Mouse (Mus musculus): Measurements from ENCODE around the gene Uxs1. TPM values are rescaled to one million over a fixed set of nuclear protein-coding genes. Genes with fewer than 3 reads are reported as not detected.

The Uxs1 gene
- polyA plus RNA-seq, 1 experiment from 2014 or later, result 20.2 TPM

GRCm38 (mm10) chr1:43837236-43837635 is 9.6 kb upstream of the Uxs1 start:
- Histone ChIP-seq H3K27me3 (ENCODE audit: control insufficient read depth, insufficient read depth, low read length) (no peaks in the 10 kb centered on the region), H3K9me3 (replicated peaks; ENCODE audit: control insufficient read depth, low read length) (no peaks in the 10 kb centered on the region), H3K4me2 (ENCODE audit: low read depth, low read length) (no peak overlapping the region), H3K36me3 (ENCODE audit: control insufficient read depth, insufficient read depth, low read length) (no peaks in the 10 kb centered on the region), H3K4me3 (replicated peaks; ENCODE audit: low read length) (no peak overlapping the region), H3K27ac (ENCODE audit: low read length) (no peak overlapping the region), H3K4me1 (ENCODE audit: control insufficient read depth, insufficient read depth, low read length) (no peaks in the 10 kb centered on the region), H3K9ac (ENCODE audit: low read length) (no peak overlapping the region)
- WGBS, result 95% methylated on average over 1 of the region's 1 CpGs
- ATAC-seq (ENCODE audit: insufficient read depth, low FRiP score), result no peak

DNA sequence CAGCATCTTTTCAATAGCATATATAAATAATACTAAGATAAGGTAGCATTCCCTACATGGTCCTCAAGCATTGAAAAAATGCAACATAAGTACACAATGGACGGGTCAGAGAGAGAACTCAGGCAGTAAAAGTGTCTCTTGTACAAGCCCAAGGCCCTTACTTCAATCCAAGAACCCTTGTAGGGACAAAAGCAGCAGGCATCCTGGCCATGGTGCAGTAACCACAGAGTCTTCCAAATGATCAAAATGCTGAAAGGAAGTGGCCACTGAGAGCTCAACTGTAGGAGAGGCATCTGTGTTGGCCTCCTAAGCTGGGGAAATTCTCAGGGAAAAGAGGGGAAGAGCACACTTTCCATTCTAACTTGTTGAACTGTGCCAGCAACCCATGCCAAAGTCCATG is 2.5 kb upstream of the Uxs1 start:
- WGBS, result 53% methylated on average over 1 of the region's 1 CpGs
- Histone ChIP-seq H3K9ac (ENCODE audit: low read length) (no peak overlapping the region), H3K27ac (ENCODE audit: low read length) (no peak overlapping the region), H3K4me2 (ENCODE audit: low read depth, low read length) (no peak overlapping the region), H3K36me3 (ENCODE audit: control insufficient read depth, insufficient read depth, low read length) (no peaks in the 10 kb centered on the region), H3K4me3 (replicated peaks; ENCODE audit: low read length) (no peak overlapping the region), H3K27me3 (ENCODE audit: control insufficient read depth, insufficient read depth, low read length) (no peaks in the 10 kb centered on the region), H3K4me1 (ENCODE audit: control insufficient read depth, insufficient read depth, low read length) (peaks cover 9% of the 10 kb centered on the region), H3K9me3 (replicated peaks; ENCODE audit: control insufficient read depth, low read length) (no peaks in the 10 kb centered on the region)
- no peak for ATAC-seq (ENCODE audit: insufficient read depth, low FRiP score)

- H3K27me3 ChIP-seq (ENCODE audit: control insufficient read depth, insufficient read depth, low read length), result no peaks in the 10 kb centered on the region
- H3K4me3 ChIP-seq (replicated peaks; ENCODE audit: low read length), result peak overlapping the region; percentile 93
- peak; percentile 70 for ATAC-seq (ENCODE audit: insufficient read depth, low FRiP score)
- under 1% methylated on average over 68 of the region's 68 CpGs for WGBS
- H3K9me3 ChIP-seq (replicated peaks; ENCODE audit: control insufficient read depth, low read length), result no peaks in the 10 kb centered on the region
- peak overlapping the region; percentile 86 for H3K9ac ChIP-seq (ENCODE audit: low read length)
- peaks cover 9% of the 10 kb centered on the region for H3K4me1 ChIP-seq (ENCODE audit: control insufficient read depth, insufficient read depth, low read length)
- H3K36me3 ChIP-seq (ENCODE audit: control insufficient read depth, insufficient read depth, low read length), result no peaks in the 10 kb centered on the region
- peak overlapping the region; percentile 97 for H3K4me2 ChIP-seq (ENCODE audit: low read depth, low read length)
- H3K27ac ChIP-seq (ENCODE audit: low read length), result peak overlapping the region; percentile 82
These were observed 418 bp downstream of the Uxs1 start for GRCm38 (mm10) chr1:43827002-43827762.

DNA sequence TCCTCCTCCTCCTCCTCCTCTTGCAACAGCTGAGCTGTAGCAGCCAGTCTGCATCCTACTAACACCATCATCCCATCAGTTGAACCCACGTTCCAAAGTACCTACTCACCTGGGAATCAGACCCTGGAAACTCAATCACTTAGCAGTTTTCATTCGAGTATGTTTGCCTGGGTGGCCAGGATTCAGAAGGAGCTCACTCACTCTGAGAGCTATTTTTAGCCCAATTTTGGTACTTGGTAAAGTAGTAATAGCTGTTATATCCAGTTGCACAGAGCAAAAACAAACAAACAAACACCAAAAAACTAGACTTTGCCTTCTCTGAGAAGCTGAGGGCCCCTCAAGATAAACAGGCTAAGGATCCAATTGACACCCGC is 985 bp downstream of the Uxs1 start:
- Histone ChIP-seq H3K4me2 (ENCODE audit: low read depth, low read length) (peak overlapping the region; percentile 97), H3K36me3 (ENCODE audit: control insufficient read depth, insufficient read depth, low read length) (no peaks in the 10 kb centered on the region), H3K27ac (ENCODE audit: low read length) (peak overlapping the region; percentile 82; the same call in 1 of the 2 replicates), H3K9me3 (replicated peaks; ENCODE audit: control insufficient read depth, low read length) (no peaks in the 10 kb centered on the region), H3K27me3 (ENCODE audit: control insufficient read depth, insufficient read depth, low read length) (no peaks in the 10 kb centered on the region), H3K4me1 (ENCODE audit: control insufficient read depth, insufficient read depth, low read length) (peaks cover 9% of the 10 kb centered on the region), H3K4me3 (replicated peaks; ENCODE audit: low read length) (peak overlapping the region; percentile 93), H3K9ac (ENCODE audit: low read length) (peak overlapping the region; percentile 86)
- ATAC-seq (ENCODE audit: insufficient read depth, low FRiP score), result no peak
- WGBS, result 2% methylated on average over 3 of the region's 3 CpGs

GRCm38 (mm10) chr1:43823406-43823805 is 4.2 kb downstream of the Uxs1 start:
- Histone ChIP-seq H3K4me2 (ENCODE audit: low read depth, low read length) (no peak overlapping the region), H3K27ac (ENCODE audit: low read length) (no peak overlapping the region), H3K9ac (ENCODE audit: low read length) (no peak overlapping the region), H3K4me1 (ENCODE audit: control insufficient read depth, insufficient read depth, low read length) (peaks cover 19% of the 10 kb centered on the region), H3K36me3 (ENCODE audit: control insufficient read depth, insufficient read depth, low read length) (no peaks in the 10 kb centered on the region), H3K9me3 (replicated peaks; ENCODE audit: control insufficient read depth, low read length) (no peaks in the 10 kb centered on the region), H3K27me3 (ENCODE audit: control insufficient read depth, insufficient read depth, low read length) (no peaks in the 10 kb centered on the region), H3K4me3 (replicated peaks; ENCODE audit: low read length) (no peak overlapping the region)
- ATAC-seq (ENCODE audit: insufficient read depth, low FRiP score), result no peak
- WGBS, result 83% methylated on average over 1 of the region's 1 CpGs

- H3K36me3 ChIP-seq (ENCODE audit: control insufficient read depth, insufficient read depth, low read length), result no peaks in the 10 kb centered on the region
- H3K4me1 ChIP-seq (ENCODE audit: control insufficient read depth, insufficient read depth, low read length), result peaks cover 19% of the 10 kb centered on the region
- no peak for ATAC-seq (ENCODE audit: insufficient read depth, low FRiP score)
- no peak overlapping the region for H3K9ac ChIP-seq (ENCODE audit: low read length)
- H3K27me3 ChIP-seq (ENCODE audit: control insufficient read depth, insufficient read depth, low read length), result no peaks in the 10 kb centered on the region
- no peaks in the 10 kb centered on the region for H3K9me3 ChIP-seq (replicated peaks; ENCODE audit: control insufficient read depth, low read length)
- 66% methylated on average over 5 of the region's 5 CpGs for WGBS
- no peak overlapping the region for H3K27ac ChIP-seq (ENCODE audit: low read length)
- H3K4me2 ChIP-seq (ENCODE audit: low read depth, low read length), result no peak overlapping the region
- no peak overlapping the region for H3K4me3 ChIP-seq (replicated peaks; ENCODE audit: low read length)
These were observed 5.0 kb downstream of the Uxs1 start for GRCm38 (mm10) chr1:43822586-43822985.

DNA sequence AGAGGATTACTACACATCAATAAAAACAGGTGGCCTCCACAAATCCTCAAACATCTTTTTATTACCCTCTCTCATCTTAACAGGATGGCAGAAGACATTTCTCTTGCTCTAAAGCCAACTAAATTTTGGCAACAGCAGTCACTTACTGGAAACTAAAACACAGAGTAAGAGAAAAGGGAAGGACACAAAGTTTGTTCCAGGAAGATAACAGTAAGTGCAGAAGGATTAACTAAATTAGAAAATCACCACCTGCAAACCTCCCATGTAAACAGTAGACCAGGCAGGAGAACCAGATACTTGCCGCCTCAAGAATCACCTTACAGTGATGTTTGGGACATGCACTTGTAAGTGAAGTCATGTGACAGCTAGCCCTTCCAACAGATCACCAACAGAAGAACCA is 5.8 kb downstream of the Uxs1 start:
- Histone ChIP-seq H3K9me3 (replicated peaks; ENCODE audit: control insufficient read depth, low read length) (no peaks in the 10 kb centered on the region), H3K27me3 (ENCODE audit: control insufficient read depth, insufficient read depth, low read length) (no peaks in the 10 kb centered on the region), H3K9ac (ENCODE audit: low read length) (no peak overlapping the region), H3K4me1 (ENCODE audit: control insufficient read depth, insufficient read depth, low read length) (peaks cover 19% of the 10 kb centered on the region), H3K27ac (ENCODE audit: low read length) (no peak overlapping the region), H3K36me3 (ENCODE audit: control insufficient read depth, insufficient read depth, low read length) (no peaks in the 10 kb centered on the region), H3K4me3 (replicated peaks; ENCODE audit: low read length) (no peak overlapping the region), H3K4me2 (ENCODE audit: low read depth, low read length) (no peak overlapping the region)
- WGBS, result 63% methylated on average over 1 of the region's 1 CpGs
- no peak for ATAC-seq (ENCODE audit: insufficient read depth, low FRiP score)

DNA sequence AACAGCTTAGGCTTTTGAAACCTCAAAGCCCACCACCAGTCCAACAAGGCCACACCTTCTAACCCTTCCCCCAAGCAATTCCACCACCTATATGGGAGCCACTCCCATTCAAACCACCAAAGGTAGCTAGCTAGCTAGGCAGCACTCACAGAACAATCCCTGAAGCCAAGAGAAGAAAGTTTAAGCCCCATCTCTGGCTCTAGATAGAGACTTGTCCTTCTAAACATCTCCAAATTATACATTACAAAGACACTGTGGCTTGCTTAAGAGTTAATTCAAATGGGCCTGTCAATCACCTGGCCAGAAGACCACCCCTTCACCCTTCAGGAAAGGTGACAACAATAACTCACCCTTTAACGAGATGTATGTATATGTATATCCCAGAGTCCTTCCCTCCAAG is 7.0 kb downstream of the Uxs1 start:
- 45% methylated on average over 1 of the region's 1 CpGs for WGBS
- H3K36me3 ChIP-seq (ENCODE audit: control insufficient read depth, insufficient read depth, low read length), result no peaks in the 10 kb centered on the region

DNA sequence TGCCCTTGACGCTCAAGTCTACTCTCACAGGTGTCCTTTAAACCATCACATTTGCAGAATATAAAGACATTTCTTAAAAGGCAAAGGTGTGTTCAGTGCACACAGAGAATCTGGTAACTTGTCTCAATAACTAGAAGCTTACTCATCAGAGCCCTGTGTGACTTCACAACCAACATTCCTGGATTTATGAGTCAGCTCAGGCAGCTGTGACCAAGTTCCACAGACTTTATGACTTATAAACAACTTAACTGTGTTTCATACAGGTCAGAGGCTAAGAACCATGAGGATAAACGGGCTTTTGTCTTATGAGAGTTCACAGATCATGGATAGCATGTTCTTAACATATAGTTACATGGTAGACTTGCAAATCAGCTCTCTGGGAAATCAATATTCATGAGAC is 8.5 kb downstream of the Uxs1 start:
- Histone ChIP-seq H3K27ac (ENCODE audit: low read length) (no peak overlapping the region), H3K4me2 (ENCODE audit: low read depth, low read length) (no peak overlapping the region), H3K4me1 (ENCODE audit: control insufficient read depth, insufficient read depth, low read length) (peaks cover 9% of the 10 kb centered on the region; the same call in 1 of the 2 replicates), H3K9me3 (replicated peaks; ENCODE audit: control insufficient read depth, low read length) (no peaks in the 10 kb centered on the region), H3K4me3 (replicated peaks; ENCODE audit: low read length) (no peak overlapping the region), H3K27me3 (ENCODE audit: control insufficient read depth, insufficient read depth, low read length) (no peaks in the 10 kb centered on the region), H3K9ac (ENCODE audit: low read length) (no peak overlapping the region), H3K36me3 (ENCODE audit: control insufficient read depth, insufficient read depth, low read length) (no peaks in the 10 kb centered on the region)
- no peak for ATAC-seq (ENCODE audit: insufficient read depth, low FRiP score)
- 59% methylated on average over 2 of the region's 2 CpGs for WGBS

More for the DNA sequence above, 7.0 kb downstream of the Uxs1 start:
- Histone ChIP-seq H3K9me3 (replicated peaks; ENCODE audit: control insufficient read depth, low read length) (no peaks in the 10 kb centered on the region), H3K4me3 (replicated peaks; ENCODE audit: low read length) (no peak overlapping the region), H3K4me2 (ENCODE audit: low read depth, low read length) (no peak overlapping the region), H3K27me3 (ENCODE audit: control insufficient read depth, insufficient read depth, low read length) (no peaks in the 10 kb centered on the region), H3K27ac (ENCODE audit: low read length) (no peak overlapping the region), H3K4me1 (ENCODE audit: control insufficient read depth, insufficient read depth, low read length) (peaks cover 12% of the 10 kb centered on the region; the same call in 1 of the 2 replicates), H3K9ac (ENCODE audit: low read length) (no peak overlapping the region)
- no peak for ATAC-seq (ENCODE audit: insufficient read depth, low FRiP score)
